Mouse (Mus musculus) liver, embryonic 13.5 days (tissue): ENCODE measurements around the gene Srpk1. TPM values are rescaled to one million over a fixed set of nuclear protein-coding genes. Genes with fewer than 3 reads are reported as not detected.
A peak's percentile ranks its signal among the peaks of the same experiment; 100 is the strongest.
"Not testable (repeated sequence)": the region's sequence is repeated elsewhere in the genome, so short reads cannot be mapped to it uniquely, and the experiment has no call there.

Source experiments
- ATAC-seq: fragments of 200-750 bp; cut with Nextera tagmentation; 2 replicates; pipeline ENCODE4 v1.8.0; 2017; ENCODE audit warnings: low read depth, mild to moderate bottlenecking, moderate number of reproducible peaks, moderate library complexity
- DNase-seq: peaks from one replicate; pipeline ENCODE4 v3.0.0; 2022
- H3K27ac ChIP-seq: fragments of 300-500 bp; sonication (generic); 2 replicates; pipeline ENCODE4 v1.5.1; 2015; ENCODE audit warnings: moderate library complexity, mild to moderate bottlenecking, inconsistent platforms
- H3K27me3 ChIP-seq: fragments of 300-500 bp; sonication (generic); 2 replicates; pipeline ENCODE4 v1.6.1; 2015; ENCODE audit warnings: mild to moderate bottlenecking, inconsistent platforms
- H3K36me3 ChIP-seq: fragments of 300-500 bp; sonication (generic); 2 replicates; pipeline ENCODE4 v1.6.1; 2015; ENCODE audit warnings: mild to moderate bottlenecking, inconsistent platforms
- H3K4me1 ChIP-seq: fragments of 300-500 bp; sonication (generic); replicated peaks from 2 replicates; pipeline ENCODE4 v1.6.1; 2015; ENCODE audit warnings: inconsistent platforms
- H3K4me2 ChIP-seq: fragments of 300-500 bp; sonication (generic); 2 replicates; pipeline ENCODE4 v1.6.1; 2015; ENCODE audit warnings: inconsistent platforms, mild to moderate bottlenecking, moderate library complexity
- H3K4me3 ChIP-seq: fragments of 300-500 bp; sonication (generic); replicated peaks from 2 replicates; pipeline ENCODE4 v1.5.1; 2015; ENCODE audit warnings: mild to moderate bottlenecking, inconsistent platforms
- H3K9ac ChIP-seq: fragments of 300-500 bp; sonication (generic); 2 replicates; pipeline ENCODE4 v1.6.1; 2015; ENCODE audit warnings: mild to moderate bottlenecking, inconsistent platforms
- H3K9me3 ChIP-seq: fragments of 300-500 bp; sonication (generic); replicated peaks from 2 replicates; pipeline ENCODE4 v1.6.1; 2016; ENCODE audit warnings: inconsistent platforms
- WGBS: fragments of 180-500 bp; shearing (Covaris S2); methylation state at CpG from one replicate; pipeline ENCODE4 v1.1.7; 2015; ENCODE audit not compliant: insufficient replicate concordance; 5-methylcytosine and 5-hydroxymethylcytosine counted together
- polyA plus RNA-seq: library from polyadenylated mRNA; unstranded; fragments of >200 nt; fragmentation: Nextera tagmentation; extraction: Ambion mirVana; gene quantifications from 2 replicates; pipeline ENCODE4 v1.2.1, GENCODE M21; 2015

The Srpk1 gene
- polyA plus RNA-seq, 1 experiment from 2014 or later: 54.3 TPM

DNA sequence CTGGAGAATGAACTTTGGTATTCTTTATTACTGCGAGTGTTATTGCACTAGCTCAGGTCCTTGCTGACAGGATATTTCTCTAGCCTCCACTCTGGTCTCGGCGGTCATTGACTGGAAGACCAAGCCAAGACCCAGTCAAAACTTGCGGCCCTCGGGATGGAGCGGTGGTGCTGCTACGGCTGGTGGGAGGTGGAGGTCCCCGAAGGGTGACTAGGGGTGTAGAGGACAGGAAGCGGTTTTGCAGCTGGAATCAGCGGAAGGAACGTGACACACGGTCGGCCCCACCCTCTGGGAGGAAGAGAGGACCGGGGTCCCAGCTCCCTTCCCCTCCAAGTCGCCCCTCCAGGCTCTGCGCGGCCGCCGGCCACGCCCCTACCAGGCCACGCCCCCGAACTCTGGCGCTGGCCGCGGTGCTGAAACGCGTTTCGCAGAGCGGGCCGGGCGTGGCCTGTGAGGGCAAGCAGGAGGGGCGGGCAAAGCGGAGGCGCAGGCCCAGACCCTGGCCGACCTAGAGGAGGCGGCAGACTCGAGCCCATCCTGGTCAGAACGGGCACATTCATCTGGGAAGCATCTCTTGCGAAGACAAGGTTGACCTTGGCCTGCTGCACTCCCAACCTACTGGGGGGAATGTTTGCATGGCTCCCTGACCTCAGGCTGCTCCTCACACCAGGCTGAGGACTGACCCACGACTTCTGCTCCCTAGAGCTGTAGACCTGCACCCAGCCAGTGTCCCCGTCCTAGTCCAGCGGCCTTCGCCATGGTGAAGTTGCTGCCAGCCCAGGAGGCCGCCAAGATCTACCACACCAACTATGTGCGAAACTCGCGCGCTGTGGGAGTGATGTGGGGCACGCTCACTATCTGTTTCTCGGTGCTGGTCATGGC lies 47.0 kb downstream of the Srpk1 start, which contains the start of gene Lhfpl5:
Gene Lhfpl5, plus strand, starts transcription at position 398 of the 882 bp plus-strand sequence.
- Histone ChIP-seq H3K27me3 (no peaks in the 10 kb centered on the region), H3K27ac (no peak within 1 kb of the TSS), H3K4me2 (peak within 1 kb of the TSS; percentile 46), H3K4me3 (peak within 1 kb of the TSS; percentile 19), H3K9ac (no peak within 1 kb of the TSS), H3K36me3 (no peaks in the 10 kb centered on the region), H3K4me1 (peaks cover 6% of the 10 kb centered on the region; the same call in 1 of the 2 replicates), H3K9me3 (no peaks in the 10 kb centered on the region)
- WGBS: 13% methylated on average over 49 of the region's 50 CpGs
- ATAC-seq: peak; percentile 51
- peak; percentile 38 for DNase-seq

GRCm38 (mm10) chr17:28572941-28573340 lies 49.6 kb downstream of the Srpk1 start:
- Histone ChIP-seq H3K4me3 (no peak overlapping the region), H3K27me3 (no peaks in the 10 kb centered on the region), H3K9ac (no peak overlapping the region), H3K9me3 (no peaks in the 10 kb centered on the region), H3K36me3 (no peaks in the 10 kb centered on the region), H3K27ac (no peak overlapping the region), H3K4me2 (no peak overlapping the region), H3K4me1 (peaks cover 6% of the 10 kb centered on the region; the same call in 1 of the 2 replicates)
- no peak for ATAC-seq
- 69% methylated on average over 6 of the region's 6 CpGs for WGBS
- DNase-seq: no peak

- Histone ChIP-seq H3K4me3 (no peak overlapping the region), H3K27ac (no peak overlapping the region), H3K4me2 (no peak overlapping the region), H3K27me3 (no peaks in the 10 kb centered on the region), H3K36me3 (no peaks in the 10 kb centered on the region), H3K9me3 (no peaks in the 10 kb centered on the region), H3K9ac (no peak overlapping the region), H3K4me1 (peaks cover 6% of the 10 kb centered on the region; the same call in 1 of the 2 replicates)
- no peak for DNase-seq
- 56% methylated on average over 7 of the region's 7 CpGs for WGBS
- ATAC-seq: no peak
These were observed 50.0 kb downstream of the Srpk1 start for GRCm38 (mm10) chr17:28572521-28572920.

- H3K9ac ChIP-seq: no peak overlapping the region
- H3K4me2 ChIP-seq: no peak overlapping the region
- WGBS: 59% methylated on average over 3 of the region's 3 CpGs
- H3K4me3 ChIP-seq: no peak overlapping the region
- H3K9me3 ChIP-seq: no peaks in the 10 kb centered on the region
- H3K36me3 ChIP-seq: no peaks in the 10 kb centered on the region
- H3K27ac ChIP-seq: no peak overlapping the region
- H3K4me1 ChIP-seq: peaks cover 6% of the 10 kb centered on the region; the same call in 1 of the 2 replicates
- no peaks in the 10 kb centered on the region for H3K27me3 ChIP-seq
- ATAC-seq (no peak), DNase-seq (no peak)
These were observed 50.6 kb downstream of the Srpk1 start for GRCm38 (mm10) chr17:28571868-28572267.

GRCm38 (mm10) chr17:28567541-28567940 lies 55.0 kb downstream of the Srpk1 start:
- H3K4me1 ChIP-seq: no peaks in the 10 kb centered on the region
- peak overlapping the region; percentile 12; the same call in 1 of the 2 replicates for H3K27ac ChIP-seq
- H3K4me2 ChIP-seq: no peak overlapping the region
- ATAC-seq (no peak), DNase-seq (no peak)
- H3K36me3 ChIP-seq: no peaks in the 10 kb centered on the region
- no peaks in the 10 kb centered on the region for H3K9me3 ChIP-seq
- WGBS: 40% methylated on average over 3 of the region's 3 CpGs
- no peak overlapping the region for H3K4me3 ChIP-seq
- H3K9ac ChIP-seq: no peak overlapping the region
- no peaks in the 10 kb centered on the region for H3K27me3 ChIP-seq

DNA sequence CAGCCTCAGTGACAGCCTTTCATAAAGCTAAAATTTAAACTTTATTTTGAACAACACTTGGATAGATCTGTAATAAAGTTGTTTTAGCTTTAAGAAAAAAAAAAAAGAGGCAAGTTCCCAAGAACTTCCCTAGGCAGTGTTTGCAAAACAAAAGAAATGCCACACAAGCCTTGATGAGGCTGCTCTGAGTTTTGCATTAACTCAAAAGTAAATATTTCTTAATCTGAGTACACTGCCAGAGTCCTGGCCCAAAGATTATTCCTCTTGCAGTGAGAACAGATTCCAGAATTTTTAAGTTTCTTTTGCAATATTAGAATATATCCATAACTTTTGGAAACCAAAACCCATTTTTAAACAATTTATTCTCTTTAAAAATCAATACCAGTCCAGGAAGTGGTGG lies 57.3 kb downstream of the Srpk1 start:
- no peak overlapping the region for H3K27ac ChIP-seq
- no peak overlapping the region for H3K4me2 ChIP-seq
- H3K9me3 ChIP-seq: no peaks in the 10 kb centered on the region
- H3K4me1 ChIP-seq: peaks cover 6% of the 10 kb centered on the region; the same call in 1 of the 2 replicates
- H3K9ac ChIP-seq: no peak overlapping the region
- DNase-seq: no peak
- ATAC-seq: no peak
- no peaks in the 10 kb centered on the region for H3K36me3 ChIP-seq
- H3K4me3 ChIP-seq: no peak overlapping the region
- no peaks in the 10 kb centered on the region for H3K27me3 ChIP-seq

DNA sequence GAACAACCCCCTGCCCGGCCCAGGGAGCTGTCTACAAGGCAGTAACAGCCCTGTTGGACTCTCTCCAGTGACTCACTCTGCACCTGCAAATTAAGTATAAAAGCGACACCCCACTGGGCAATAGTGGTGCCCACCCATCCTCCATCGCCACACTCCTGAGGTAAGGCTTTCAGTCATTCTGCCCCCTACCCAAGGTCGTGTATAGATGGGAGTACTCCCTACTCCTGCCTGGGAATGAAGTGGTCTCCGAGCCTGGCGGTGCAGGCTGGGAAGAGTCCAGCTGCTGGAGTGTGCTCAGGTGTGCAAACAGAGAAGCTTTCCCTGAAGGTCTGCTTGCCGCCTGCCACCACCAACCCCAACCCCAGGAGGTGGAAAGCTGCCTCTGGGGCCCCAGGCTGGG lies 60.9 kb downstream of the Srpk1 start:
- H3K4me2 ChIP-seq: no peak overlapping the region
- H3K9ac ChIP-seq: no peak overlapping the region
- no peaks in the 10 kb centered on the region for H3K9me3 ChIP-seq
- no peak for ATAC-seq
- peaks cover 12% of the 10 kb centered on the region for H3K4me1 ChIP-seq
- 56% methylated on average over 7 of the region's 7 CpGs for WGBS
- no peak for DNase-seq
- H3K27me3 ChIP-seq: no peaks in the 10 kb centered on the region
- H3K36me3 ChIP-seq: no peaks in the 10 kb centered on the region
- H3K4me3 ChIP-seq: no peak overlapping the region
- 0 out of 2 replicates have a peak overlapping the region, but pooled peaks have one; percentile 12 for H3K27ac ChIP-seq

GRCm38 (mm10) chr17:28560598-28560997 lies 61.9 kb downstream of the Srpk1 start, which contains the start of gene Clps:
TSS of gene Clps (minus strand) at chr17:28560766.
- Histone ChIP-seq H3K9ac (no peak within 1 kb of the TSS), H3K4me1 (peaks cover 15% of the 10 kb centered on the region), H3K36me3 (no peaks in the 10 kb centered on the region), H3K9me3 (no peaks in the 10 kb centered on the region), H3K4me3 (no peak within 1 kb of the TSS), H3K27me3 (no peaks in the 10 kb centered on the region), H3K4me2 (no peak within 1 kb of the TSS), H3K27ac (0 out of 2 replicates have a peak within 1 kb of the TSS, but pooled peaks have one; percentile 12)
- no peak for DNase-seq
- ATAC-seq: no peak
- WGBS: 55% methylated on average over 4 of the region's 4 CpGs

- no peak for DNase-seq
- Histone ChIP-seq H3K27ac (no peak overlapping the region), H3K4me2 (no peak overlapping the region), H3K27me3 (no peaks in the 10 kb centered on the region), H3K4me3 (no peak overlapping the region), H3K36me3 (no peaks in the 10 kb centered on the region), H3K4me1 (peaks cover 17% of the 10 kb centered on the region), H3K9me3 (no peaks in the 10 kb centered on the region), H3K9ac (no peak overlapping the region)
- no peak for ATAC-seq
- WGBS: 61% methylated on average over 6 of the region's 6 CpGs
These were observed 64.7 kb downstream of the Srpk1 start for GRCm38 (mm10) chr17:28557772-28558171.

GRCm38 (mm10) chr17:28556635-28557396 lies 65.7 kb downstream of the Srpk1 start:
- Histone ChIP-seq H3K27ac (no peak overlapping the region), H3K27me3 (no peaks in the 10 kb centered on the region), H3K4me1 (peaks cover 17% of the 10 kb centered on the region), H3K9me3 (no peaks in the 10 kb centered on the region), H3K36me3 (no peaks in the 10 kb centered on the region), H3K4me2 (no peak overlapping the region), H3K4me3 (no peak overlapping the region), H3K9ac (no peak overlapping the region)
- DNase-seq (no peak), ATAC-seq (no peak)
- WGBS: 25% methylated on average over 6 of the region's 6 CpGs

DNA sequence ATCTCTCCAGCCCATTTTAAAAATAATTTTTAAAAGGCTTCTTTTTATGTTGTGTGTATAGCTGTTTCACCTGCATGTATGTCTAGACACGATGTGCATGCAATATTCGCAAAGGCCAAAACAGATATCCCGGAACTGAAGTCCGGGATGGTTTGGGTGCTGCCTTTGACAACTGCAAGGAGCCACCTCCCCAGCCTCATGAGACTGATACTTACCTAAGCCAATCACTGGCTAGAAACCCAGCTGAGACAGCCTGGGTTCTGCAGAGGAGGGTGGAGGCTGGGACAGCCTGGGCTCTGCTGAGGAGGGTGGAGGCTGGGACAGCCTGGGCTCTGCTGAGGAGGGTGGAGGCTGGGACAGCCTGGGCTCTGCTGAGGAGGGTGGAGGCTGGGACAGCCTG lies 68.5 kb downstream of the Srpk1 start:
- ATAC-seq: not testable (repeated sequence)
- 76% methylated on average over 4 of the region's 4 CpGs for WGBS

More for the DNA sequence above, 68.5 kb downstream of the Srpk1 start:
- H3K4me1 ChIP-seq: peaks cover 10% of the 10 kb centered on the region
- H3K9ac ChIP-seq, H3K4me2 ChIP-seq, H3K4me3 ChIP-seq, H3K27ac ChIP-seq, H3K9me3 ChIP-seq, H3K27me3 ChIP-seq, H3K36me3 ChIP-seq, DNase-seq: not testable (repeated sequence)
